Mouse (Mus musculus) embryonic facial prominence, embryonic 12.5 days (tissue): ENCODE measurements around the gene Ece2. TPM values are rescaled to one million over a fixed set of nuclear protein-coding genes. Genes with fewer than 3 reads are reported as not detected.
A peak's percentile ranks its signal among the peaks of the same experiment; 100 is the strongest.
"Not testable (repeated sequence)": the region's sequence is repeated elsewhere in the genome, so short reads cannot be mapped to it uniquely, and the experiment has no call there.

Experiments used
- ATAC-seq: fragments of 200-750 bp; cut with Nextera tagmentation; 2 replicates; pipeline ENCODE4 v1.8.0; 2017; ENCODE audit not compliant: insufficient number of reproducible peaks, insufficient read depth, low FRiP score, low TSS enrichment
- H3K27ac ChIP-seq: fragments of 300-500 bp; sonication (generic); 2 replicates; pipeline ENCODE4 v1.5.1; 2016; ENCODE audit warnings: mild to moderate bottlenecking
- H3K27me3 ChIP-seq: fragments of 300-500 bp; sonication (generic); 2 replicates; pipeline ENCODE4 v1.6.1; 2016; ENCODE audit warnings: mild to moderate bottlenecking, moderate library complexity
- H3K36me3 ChIP-seq: fragments of 300-500 bp; sonication (generic); 2 replicates; pipeline ENCODE4 v1.6.1; 2016; ENCODE audit warnings: mild to moderate bottlenecking
- H3K4me1 ChIP-seq: fragments of 300-500 bp; sonication (generic); 2 replicates; pipeline ENCODE4 v1.6.1; 2016
- H3K4me2 ChIP-seq: fragments of 300-500 bp; sonication (generic); replicated peaks from 2 replicates; pipeline ENCODE4 v1.6.1; 2016; ENCODE audit warnings: mild to moderate bottlenecking, moderate library complexity
- H3K4me3 ChIP-seq: fragments of 300-500 bp; sonication (generic); 2 replicates; pipeline ENCODE4 v1.5.1; 2016; ENCODE audit warnings: mild to moderate bottlenecking
- H3K9ac ChIP-seq: fragments of 300-500 bp; sonication (generic); 2 replicates; pipeline ENCODE4 v1.6.1; 2016; ENCODE audit warnings: mild to moderate bottlenecking, moderate library complexity
- H3K9me3 ChIP-seq: fragments of 300-500 bp; sonication (generic); 2 replicates; pipeline ENCODE4 v1.6.1; 2016; ENCODE audit warnings: mild to moderate bottlenecking, moderate library complexity
- WGBS: fragments of 180-500 bp; shearing (Covaris S2); methylation state at CpG from one replicate; pipeline ENCODE4 v1.1.7; 2016; 5-methylcytosine and 5-hydroxymethylcytosine counted together
- polyA plus RNA-seq: library from polyadenylated mRNA; unstranded; fragments of >200 nt; fragmentation: Nextera tagmentation; extraction: Ambion mirVana; gene quantifications from 2 replicates; pipeline ENCODE4 v1.2.1, GENCODE M21; 2016

Ece2 gene
- polyA plus RNA-seq, 1 experiment from 2014 or later, result 7.5 TPM

GRCm38 (mm10) chr16:20637410-20637809 is 7.8 kb downstream of the Ece2 start:
- Histone ChIP-seq H3K9me3 (no peaks in the 10 kb centered on the region), H3K4me2 (no peak overlapping the region), H3K27me3 (no peaks in the 10 kb centered on the region), H3K4me1 (no peaks in the 10 kb centered on the region), H3K9ac (no peak overlapping the region), H3K4me3 (no peak overlapping the region), H3K36me3 (no peaks in the 10 kb centered on the region), H3K27ac (no peak overlapping the region)
- 77% methylated on average over 8 of the region's 8 CpGs for WGBS
- ATAC-seq, result no peak

- no peaks in the 10 kb centered on the region for H3K9me3 ChIP-seq
- H3K27me3 ChIP-seq, result no peaks in the 10 kb centered on the region
- ATAC-seq, result no peak
- H3K36me3 ChIP-seq, result no peaks in the 10 kb centered on the region
- 89% methylated on average over 8 of the region's 8 CpGs for WGBS
- H3K4me1 ChIP-seq, result no peaks in the 10 kb centered on the region
- no peak overlapping the region for H3K4me2 ChIP-seq
- H3K27ac ChIP-seq, result no peak overlapping the region
- no peak overlapping the region for H3K4me3 ChIP-seq
- no peak overlapping the region for H3K9ac ChIP-seq
Measured at GRCm38 (mm10) chr16:20638367-20638766, 8.7 kb downstream of the Ece2 start.

GRCm38 (mm10) chr16:20642161-20642560 is 12.5 kb downstream of the Ece2 start:
- Histone ChIP-seq H3K9me3 (no peaks in the 10 kb centered on the region), H3K9ac (no peak overlapping the region), H3K4me2 (no peak overlapping the region), H3K27ac (no peak overlapping the region), H3K36me3 (no peaks in the 10 kb centered on the region), H3K4me1 (no peaks in the 10 kb centered on the region), H3K4me3 (no peak overlapping the region), H3K27me3 (no peaks in the 10 kb centered on the region)
- ATAC-seq, result no peak
- 2% methylated on average over 8 of the region's 8 CpGs for WGBS

GRCm38 (mm10) chr16:20643911-20644310 is 14.3 kb downstream of the Ece2 start:
- 85% methylated on average over 7 of the region's 7 CpGs for WGBS
- H3K27ac ChIP-seq, result no peak overlapping the region

GRCm38 (mm10) chr16:20651076-20651946 is 21.7 kb downstream of the Ece2 start, which contains the start of gene Psmd2:
Gene Psmd2, plus strand, starts transcription at chr16:20651652.
- H3K4me3 ChIP-seq, result peak within 1 kb of the TSS; percentile 75
- H3K27ac ChIP-seq, result peak within 1 kb of the TSS; percentile 64
- WGBS, result 2% methylated on average over 46 of the region's 46 CpGs
- H3K4me1 ChIP-seq, result peaks cover 11% of the 10 kb centered on the region; the same call in 1 of the 2 replicates
- H3K27me3 ChIP-seq, result no peaks in the 10 kb centered on the region
- H3K9me3 ChIP-seq, result no peaks in the 10 kb centered on the region
- H3K9ac ChIP-seq, result peak within 1 kb of the TSS; percentile 91
- peak; percentile 95 for ATAC-seq
- peaks cover 19% of the 10 kb centered on the region for H3K36me3 ChIP-seq
- peak within 1 kb of the TSS; percentile 92 for H3K4me2 ChIP-seq

More at GRCm38 (mm10) chr16:20643911-20644310, 14.3 kb downstream of the Ece2 start:
- Histone ChIP-seq H3K36me3 (no peaks in the 10 kb centered on the region), H3K4me1 (no peaks in the 10 kb centered on the region), H3K27me3 (no peaks in the 10 kb centered on the region), H3K4me2 (no peak overlapping the region), H3K9ac (no peak overlapping the region), H3K9me3 (no peaks in the 10 kb centered on the region), H3K4me3 (no peak overlapping the region)
- no peak for ATAC-seq

GRCm38 (mm10) chr16:20651947-20652310 is 22.3 kb downstream of the Ece2 start:
- Histone ChIP-seq H3K9me3 (no peaks in the 10 kb centered on the region), H3K27ac (no peak overlapping the region), H3K36me3 (peaks cover 25% of the 10 kb centered on the region), H3K4me3 (peak overlapping the region; percentile 75), H3K27me3 (no peaks in the 10 kb centered on the region), H3K9ac (peak overlapping the region; percentile 91), H3K4me2 (peak overlapping the region; percentile 92), H3K4me1 (peaks cover 11% of the 10 kb centered on the region; the same call in 1 of the 2 replicates)
- 14% methylated on average over 12 of the region's 12 CpGs for WGBS
- ATAC-seq, result peak; percentile 42; the same call in 1 of the 2 replicates

- Histone ChIP-seq H3K9me3 (no peaks in the 10 kb centered on the region), H3K27ac (no peak overlapping the region), H3K4me2 (no peak overlapping the region), H3K27me3 (no peaks in the 10 kb centered on the region), H3K4me3 (no peak overlapping the region), H3K4me1 (peaks cover 11% of the 10 kb centered on the region; the same call in 1 of the 2 replicates), H3K36me3 (peaks cover 38% of the 10 kb centered on the region), H3K9ac (no peak overlapping the region)
- ATAC-seq, result no peak
- 62% methylated on average over 2 of the region's 2 CpGs for WGBS
Measured at GRCm38 (mm10) chr16:20653315-20653714, 23.7 kb downstream of the Ece2 start.

- ATAC-seq, result no peak
- Histone ChIP-seq H3K4me2 (no peak overlapping the region), H3K27me3 (no peaks in the 10 kb centered on the region), H3K9me3 (no peaks in the 10 kb centered on the region), H3K9ac (no peak overlapping the region), H3K36me3 (peaks cover 78% of the 10 kb centered on the region), H3K27ac (no peak overlapping the region), H3K4me3 (no peak overlapping the region), H3K4me1 (peaks cover 5% of the 10 kb centered on the region; the same call in 1 of the 2 replicates)
- 87% methylated on average over 4 of the region's 4 CpGs for WGBS
Measured at GRCm38 (mm10) chr16:20657661-20658060, 28.0 kb downstream of the Ece2 start.

- not testable (repeated sequence) for H3K9ac ChIP-seq, H3K9me3 ChIP-seq, H3K27me3 ChIP-seq, H3K27ac ChIP-seq, H3K4me2 ChIP-seq, H3K4me3 ChIP-seq, H3K4me1 ChIP-seq, ATAC-seq
- 89% methylated on average over 4 of the region's 6 CpGs for WGBS
- peaks cover 17% of the 10 kb centered on the region for H3K36me3 ChIP-seq
Measured at GRCm38 (mm10) chr16:20668013-20668412, 38.4 kb downstream of the Ece2 start, which contains the start of gene Eif4g1. Gene Eif4g1, plus strand, starts transcription at chr16:20668313.

GRCm38 (mm10) chr16:20670291-20670690 is 40.7 kb downstream of the Ece2 start:
- no peaks in the 10 kb centered on the region for H3K9me3 ChIP-seq
- peaks cover 14% of the 10 kb centered on the region for H3K4me1 ChIP-seq
- peaks cover 8% of the 10 kb centered on the region for H3K36me3 ChIP-seq
- no peak for ATAC-seq
- no peak overlapping the region for H3K4me2 ChIP-seq
- no peak overlapping the region for H3K27ac ChIP-seq
- H3K9ac ChIP-seq, result no peak overlapping the region
- H3K4me3 ChIP-seq, result no peak overlapping the region
- H3K27me3 ChIP-seq, result no peaks in the 10 kb centered on the region
- 84% methylated on average over 3 of the region's 3 CpGs for WGBS

- Histone ChIP-seq H3K36me3 (peaks cover 20% of the 10 kb centered on the region), H3K9ac (no peak overlapping the region), H3K9me3 (no peaks in the 10 kb centered on the region), H3K27me3 (no peaks in the 10 kb centered on the region), H3K4me2 (peak overlapping the region; percentile 99), H3K4me1 (peaks cover 14% of the 10 kb centered on the region), H3K27ac (no peak overlapping the region), H3K4me3 (peak overlapping the region; percentile 99; the same call in 1 of the 2 replicates)
- 23% methylated on average over 6 of the region's 6 CpGs for WGBS
- no peak for ATAC-seq
Measured at GRCm38 (mm10) chr16:20671886-20672285, 42.3 kb downstream of the Ece2 start.

GRCm38 (mm10) chr16:20672500-20672902 is 42.9 kb downstream of the Ece2 start:
- H3K36me3 ChIP-seq, result peaks cover 26% of the 10 kb centered on the region
- peak overlapping the region; percentile 97 for H3K27ac ChIP-seq
- H3K4me2 ChIP-seq, result peak overlapping the region; percentile 99
- H3K4me1 ChIP-seq, result peaks cover 14% of the 10 kb centered on the region
- WGBS, result under 1% methylated on average over 35 of the region's 38 CpGs
- H3K9ac ChIP-seq, result peak overlapping the region; percentile 99
- no peaks in the 10 kb centered on the region for H3K9me3 ChIP-seq
- peak; percentile 94 for ATAC-seq
- H3K4me3 ChIP-seq, result peak overlapping the region; percentile 99
- no peaks in the 10 kb centered on the region for H3K27me3 ChIP-seq
